Mouse (Mus musculus): ENCODE measurements around the gene Pink1.
"Not testable (repeated sequence)": the region's sequence is repeated elsewhere in the genome, so short reads cannot be mapped to it uniquely, and the experiment has no call there.

DNA sequence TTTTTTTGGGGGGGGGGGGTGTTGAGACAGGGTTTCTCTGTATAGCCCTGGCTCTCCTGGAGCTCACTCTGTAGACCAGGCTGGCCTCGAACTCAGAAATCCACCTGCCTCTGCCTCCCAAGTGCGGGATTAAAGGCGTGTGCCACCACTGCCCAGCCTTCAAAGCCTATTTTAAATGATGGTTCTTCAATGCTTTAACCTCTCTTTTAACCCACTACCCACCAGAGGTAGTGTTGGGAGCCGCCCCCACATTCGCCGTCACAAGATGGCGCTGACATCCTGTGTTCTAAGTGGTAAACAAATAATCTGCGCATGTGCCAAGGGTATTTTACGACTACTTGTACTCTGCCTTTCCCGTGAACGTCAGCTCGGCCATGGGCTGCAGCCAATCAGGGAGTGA, 1.0 kb upstream of the Pink1 start:
- TF ChIP-seq CTCF (IDR thresholded peaks at IDR 0.05; ENCODE audit: extremely low read depth, insufficient read depth, insufficient read length, insufficient replicate concordance); POLR2A (IDR thresholded peaks at IDR 0.05; ENCODE audit: low read depth, low read length): not testable (repeated sequence)
